Mouse (Mus musculus) thymus, adult 2 months (tissue): ENCODE data around the gene Lrba.

Experiments used
- CTCF ChIP-seq: fragments of 200-500 bp; IDR thresholded peaks from 2 replicates; pipeline ENCODE4 v1.5.1; 2012; ENCODE audit warnings: mild to moderate bottlenecking, control low read depth, low read length, moderate library complexity, borderline replicate concordance; ENCODE audit not compliant: control insufficient read depth, poor library complexity, insufficient read depth; ENCODE audit errors: extremely low read depth
- POLR2A ChIP-seq: fragments of 200-500 bp; IDR thresholded peaks from 2 replicates; pipeline ENCODE4 v1.6.1; 2012; ENCODE audit warnings: mild to moderate bottlenecking, low read length, control low read depth, moderate library complexity; ENCODE audit not compliant: control insufficient read depth, poor library complexity, insufficient read depth; ENCODE audit errors: extremely low read depth

DNA sequence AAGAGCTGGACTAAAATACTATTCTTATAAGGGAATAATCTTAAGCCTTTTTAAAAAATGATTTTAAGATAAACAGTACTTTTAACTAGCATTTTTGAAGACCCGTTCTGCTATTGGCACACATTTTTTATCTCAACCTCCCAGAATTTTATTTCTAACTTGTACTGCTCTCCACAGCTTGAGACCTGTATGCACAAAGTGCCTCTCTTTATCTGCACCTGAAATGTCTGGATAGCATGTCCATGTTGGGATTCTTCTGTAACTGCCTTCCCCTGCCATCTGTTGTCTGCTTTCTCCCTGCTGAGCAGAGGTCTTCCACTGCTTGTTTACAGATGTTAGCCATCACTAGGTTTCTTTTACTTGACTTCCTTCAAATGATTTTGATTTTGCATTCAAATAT is 202.3 kb downstream of the Lrba start:
- TF ChIP-seq POLR2A (no peak), CTCF (no peak)
